Mouse (Mus musculus) forelimb bud, embryonic 11.5 days (tissue): ENCODE results near the gene Nup188.

ENCODE experiments used
- DNase-seq: peaks from one replicate; pipeline ENCODE4 v3.0.0-alpha.2; 2012; ENCODE audit warnings: low read depth, low spot score

The Nup188 gene

GRCm38 (mm10) chr2:30384814-30385213 is 98.6 kb downstream of the Nup188 start:
- no peak for DNase-seq

GRCm38 (mm10) chr2:30385591-30385990 is 99.4 kb downstream of the Nup188 start:
- no peak for DNase-seq

GRCm38 (mm10) chr2:30386913-30387312 is 100.7 kb downstream of the Nup188 start:
- no peak for DNase-seq

GRCm38 (mm10) chr2:30389000-30389399 is 102.8 kb downstream of the Nup188 start:
- DNase-seq: no peak

GRCm38 (mm10) chr2:30392114-30392576 is 105.9 kb downstream of the Nup188 start, which contains the start of gene Dolpp1:
Gene Dolpp1, plus strand, starts transcription at chr2:30392254.
- DNase-seq: peak; percentile 99

GRCm38 (mm10) chr2:30392577-30393369 is 106.6 kb downstream of the Nup188 start:
- DNase-seq: peak; percentile 88

GRCm38 (mm10) chr2:30393370-30393656 is 107.1 kb downstream of the Nup188 start:
- DNase-seq: no peak
